Mouse (Mus musculus) kidney, postnatal 0 days (tissue): ENCODE data around the gene Hoxb6. TPM values are rescaled to one million over a fixed set of nuclear protein-coding genes. Genes with fewer than 3 reads are reported as not detected.
A peak's percentile ranks its signal among the peaks of the same experiment; 100 is the strongest.

Experiments
- ATAC-seq: fragments of 200-750 bp; cut with Nextera tagmentation; replicated peaks from 2 replicates; pipeline ENCODE4 v1.8.0; 2017; ENCODE audit warnings: low read depth, moderate number of reproducible peaks, moderate TSS enrichment, moderate library complexity; ENCODE audit not compliant: low FRiP score
- DNase-seq: peaks from one replicate; pipeline ENCODE4 v3.0.0-alpha.2; 2016; ENCODE audit warnings: low spot score
- H3K27ac ChIP-seq: fragments of 300-500 bp; sonication (generic); 2 replicates; pipeline ENCODE4 v1.5.1; 2014; ENCODE audit warnings: mild to moderate bottlenecking
- H3K27me3 ChIP-seq: fragments of 300-500 bp; sonication (generic); 2 replicates; pipeline ENCODE4 v1.6.1; 2014; ENCODE audit warnings: low read length, mixed read lengths; ENCODE audit not compliant: insufficient read depth
- H3K36me3 ChIP-seq: fragments of 300-500 bp; sonication (generic); 2 replicates; pipeline ENCODE4 v1.6.1; 2014; ENCODE audit warnings: low read length, mixed read lengths; ENCODE audit not compliant: insufficient read depth
- H3K4me1 ChIP-seq: fragments of 300-500 bp; sonication (generic); replicated peaks from 2 replicates; pipeline ENCODE4 v1.6.1; 2014; ENCODE audit warnings: antibody characterized with exemption, low read length, mixed read lengths; ENCODE audit not compliant: insufficient read depth
- H3K4me2 ChIP-seq: fragments of 300-500 bp; sonication (generic); 2 replicates; pipeline ENCODE4 v1.6.1; 2014; ENCODE audit warnings: mild to moderate bottlenecking, low read length, moderate library complexity, mixed read lengths
- H3K4me3 ChIP-seq: fragments of 300-500 bp; sonication (generic); replicated peaks from 2 replicates; pipeline ENCODE4 v1.5.1; 2014; ENCODE audit warnings: low read depth, low read length
- H3K9ac ChIP-seq: fragments of 300-500 bp; sonication (generic); 2 replicates; pipeline ENCODE4 v1.6.1; 2014; ENCODE audit warnings: low read depth, low read length
- H3K9me3 ChIP-seq: fragments of 300-500 bp; sonication (generic); replicated peaks from 2 replicates; pipeline ENCODE4 v1.6.1; 2016; ENCODE audit warnings: low read length, inconsistent platforms, mixed read lengths
- CTCF ChIP-seq: IDR thresholded peaks from 2 replicates; pipeline ENCODE4 v1.5.1; 2016; ENCODE audit warnings: antibody characterized with exemption, low read depth, mild to moderate bottlenecking, moderate library complexity
- WGBS: fragments of 180-500 bp; shearing (Covaris S2); extraction: QIAGEN DNeasy Blood & Tissue Kit; methylation state at CpG from one replicate; pipeline ENCODE4 v1.1.7; 2014; 5-methylcytosine and 5-hydroxymethylcytosine counted together
- polyA plus RNA-seq: library from polyadenylated mRNA; unstranded; fragments of >200 nt; fragmentation: Nextera tagmentation; extraction: Ambion mirVana; gene quantifications from 2 replicates; pipeline ENCODE4 v1.2.1, GENCODE M21; 2015

Hoxb6 gene
- polyA plus RNA-seq, 1 experiment from 2014 or later: 45.0 TPM

GRCm38 (mm10) chr11:96293302-96293921 is 1.1 kb downstream of the Hoxb6 start:
- no peak for TF ChIP-seq CTCF
- Histone ChIP-seq H3K4me2 (peak overlapping the region; percentile 96), H3K27me3 (no peaks in the 10 kb centered on the region), H3K27ac (peak overlapping the region; percentile 99), H3K9me3 (no peaks in the 10 kb centered on the region), H3K9ac (peak overlapping the region; percentile 98), H3K4me1 (peaks cover 23% of the 10 kb centered on the region), H3K4me3 (peak overlapping the region; percentile 83), H3K36me3 (no peaks in the 10 kb centered on the region)
- WGBS: under 1% methylated on average over 22 of the region's 22 CpGs
- ATAC-seq (no peak), DNase-seq (no peak)

GRCm38 (mm10) chr11:96294245-96295091 is 2.2 kb downstream of the Hoxb6 start:
- no peaks in the 10 kb centered on the region for H3K9me3 ChIP-seq
- WGBS: under 1% methylated on average over 32 of the region's 32 CpGs
- peak; percentile 84 for TF ChIP-seq CTCF
- peak overlapping the region; percentile 96 for H3K4me2 ChIP-seq
- H3K27me3 ChIP-seq: no peaks in the 10 kb centered on the region
- peak; percentile 10 for ATAC-seq
- H3K9ac ChIP-seq: peak overlapping the region; percentile 98
- H3K4me1 ChIP-seq: peaks cover 21% of the 10 kb centered on the region
- no peaks in the 10 kb centered on the region for H3K36me3 ChIP-seq
- peak overlapping the region; percentile 99 for H3K27ac ChIP-seq
- DNase-seq: peak; percentile 97
- peak overlapping the region; percentile 83 for H3K4me3 ChIP-seq

DNA sequence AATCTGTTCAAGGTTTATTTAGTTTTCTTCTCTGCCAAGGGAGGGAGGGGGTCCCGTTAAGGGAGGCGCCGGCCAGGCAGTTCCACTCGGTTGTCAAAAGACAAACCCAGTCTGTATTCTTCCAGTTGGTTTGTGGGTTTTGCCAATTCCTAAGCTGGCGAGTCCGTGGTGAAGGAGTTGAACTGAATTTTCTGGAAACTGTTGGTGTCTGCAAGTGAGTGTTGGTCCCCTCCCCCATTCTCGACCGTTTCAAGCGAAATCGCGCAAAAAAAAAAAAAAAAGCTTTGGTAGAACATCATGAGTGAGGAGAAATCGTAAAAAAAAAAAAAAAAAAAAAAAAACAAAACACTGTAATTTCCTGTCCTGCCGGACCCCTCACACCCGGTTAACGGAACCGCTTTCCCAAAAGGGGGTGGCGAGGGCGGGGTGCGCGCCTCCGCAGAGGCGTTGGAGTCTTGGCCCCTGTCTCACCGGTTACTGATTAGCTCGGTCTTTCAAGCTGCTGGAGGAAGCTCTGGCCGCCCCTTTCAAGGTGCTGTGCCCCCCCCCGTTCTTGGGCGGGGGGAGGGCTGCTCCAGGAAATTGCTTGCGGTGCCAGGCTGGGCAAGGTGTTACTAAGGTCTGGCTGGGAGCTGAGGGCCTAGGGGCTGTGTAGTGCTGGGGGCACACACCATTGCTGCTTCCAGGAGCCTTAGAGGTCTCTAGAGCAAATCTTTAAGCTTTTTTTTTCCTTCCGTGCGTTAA is 3.0 kb downstream of the Hoxb6 start:
- Histone ChIP-seq H3K4me3 (peak overlapping the region; percentile 83), H3K4me2 (peak overlapping the region; percentile 96), H3K4me1 (peaks cover 14% of the 10 kb centered on the region), H3K9ac (peak overlapping the region; percentile 98), H3K27me3 (no peaks in the 10 kb centered on the region), H3K27ac (peak overlapping the region; percentile 99), H3K36me3 (no peaks in the 10 kb centered on the region), H3K9me3 (no peaks in the 10 kb centered on the region)
- no peak for TF ChIP-seq CTCF
- 1% methylated on average over 29 of the region's 30 CpGs for WGBS
- DNase-seq (no peak), ATAC-seq (peak; percentile 14; the same call in 1 of the 2 replicates)

DNA sequence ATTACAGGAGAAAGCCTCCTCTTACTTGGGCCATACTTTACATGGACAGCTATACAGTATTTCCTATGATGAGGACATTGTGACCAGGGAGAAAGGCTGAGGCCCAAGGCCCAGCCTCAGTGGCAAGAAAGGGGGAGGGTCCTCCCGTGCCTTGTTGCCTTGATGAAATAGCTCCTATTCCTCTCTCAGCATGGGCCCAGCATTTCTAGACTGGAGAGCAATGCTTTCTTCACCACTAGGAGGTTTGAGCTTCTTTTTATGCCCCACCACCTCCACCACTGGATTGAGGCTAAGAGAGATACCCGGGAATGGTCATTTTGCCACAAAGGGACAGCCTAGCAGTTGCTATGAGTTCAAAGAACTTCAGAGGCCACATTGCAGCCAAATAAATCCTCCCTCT is 4.7 kb downstream of the Hoxb6 start:
- Histone ChIP-seq H3K4me1 (peaks cover 20% of the 10 kb centered on the region), H3K9me3 (no peaks in the 10 kb centered on the region), H3K4me3 (peak overlapping the region; percentile 83), H3K9ac (peak overlapping the region; percentile 98), H3K27ac (peak overlapping the region; percentile 99), H3K36me3 (0 out of 2 replicates have a peak, but pooled peaks cover 5% of the 10 kb centered on the region), H3K4me2 (peak overlapping the region; percentile 96), H3K27me3 (no peaks in the 10 kb centered on the region)
- DNase-seq (no peak), ATAC-seq (no peak)
- 16% methylated on average over 2 of the region's 2 CpGs for WGBS
- peak; percentile 39; the same call in 1 of the 2 replicates for TF ChIP-seq CTCF

DNA sequence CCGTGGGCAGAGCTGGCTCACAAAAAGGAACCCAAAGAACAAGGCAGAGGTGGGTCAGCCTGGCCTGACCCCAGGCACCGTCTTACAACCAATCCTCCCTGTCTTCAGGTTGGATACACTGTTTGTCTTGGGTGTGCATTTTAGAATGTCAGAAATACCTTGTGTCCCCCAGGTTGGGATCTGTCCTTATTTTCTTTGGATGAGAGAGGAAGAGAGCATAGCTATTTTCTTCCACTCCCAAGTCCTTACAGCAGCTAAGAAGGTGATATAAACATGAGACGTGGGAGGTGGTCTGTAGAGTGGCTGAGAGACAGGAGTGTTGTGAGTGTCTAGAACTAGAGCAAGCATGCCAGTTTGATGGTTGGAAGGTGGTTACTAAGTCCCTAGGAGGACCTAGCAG is 5.2 kb downstream of the Hoxb6 start:
- TF ChIP-seq CTCF: no peak
- Histone ChIP-seq H3K4me2 (peak overlapping the region; percentile 96), H3K9ac (peak overlapping the region; percentile 98), H3K27ac (peak overlapping the region; percentile 99), H3K36me3 (0 out of 2 replicates have a peak, but pooled peaks cover 5% of the 10 kb centered on the region), H3K4me1 (peaks cover 24% of the 10 kb centered on the region), H3K27me3 (no peaks in the 10 kb centered on the region), H3K9me3 (no peaks in the 10 kb centered on the region), H3K4me3 (peak overlapping the region; percentile 83)
- ATAC-seq (no peak), DNase-seq (no peak)
- WGBS: 20% methylated on average over 3 of the region's 3 CpGs
